Mouse (Mus musculus) heart, embryonic 14.5 days (tissue): Measurements from ENCODE around the gene Ccdc191. TPM values are rescaled to one million over a fixed set of nuclear protein-coding genes. Genes with fewer than 3 reads are reported as not detected.

Source experiments
- ATAC-seq: fragments of 200-750 bp; cut with Nextera tagmentation; 2 replicates; pipeline ENCODE4 v1.8.0; 2017; ENCODE audit warnings: low read depth, moderate TSS enrichment; ENCODE audit not compliant: insufficient number of reproducible peaks, insufficient read depth, low FRiP score
- H3K27ac ChIP-seq, 2 experiments: fragments of 200-500 bp in 1 of 2; fragments of 300-500 bp in 1 of 2; sonication (generic) in 1 of 2; replicated peaks in 1 of 2; 2 replicates each; pipeline ENCODE4 v1.5.1; 2012 to 2014; ENCODE audit warnings: low read depth in 2 of 2, low read length in 2 of 2, control low read depth in 1 of 2, mild to moderate bottlenecking in 1 of 2, mixed read lengths in 1 of 2; ENCODE audit not compliant: control insufficient read depth in 1 of 2, insufficient read depth in 1 of 2
- H3K27me3 ChIP-seq: fragments of 300-500 bp; sonication (generic); 2 replicates; pipeline ENCODE4 v1.6.1; 2014; ENCODE audit warnings: mild to moderate bottlenecking, low read length, control low read depth; ENCODE audit not compliant: control insufficient read depth, insufficient read depth
- H3K36me3 ChIP-seq: fragments of 300-500 bp; sonication (generic); 2 replicates; pipeline ENCODE4 v1.6.1; 2014; ENCODE audit warnings: mild to moderate bottlenecking, control low read depth, low read length, mixed read lengths; ENCODE audit not compliant: control insufficient read depth, insufficient read depth
- H3K4me1 ChIP-seq, 2 experiments: fragments of 200-500 bp in 1 of 2; fragments of 300-500 bp in 1 of 2; sonication (generic) in 1 of 2; 2 replicates each; pipeline ENCODE4 v1.6.1; 2012 to 2014; ENCODE audit warnings: low read length in 2 of 2, control low read depth in 1 of 2, mixed read lengths in 1 of 2; ENCODE audit not compliant: control insufficient read depth in 2 of 2, insufficient read depth in 2 of 2
- H3K4me2 ChIP-seq: fragments of 300-500 bp; sonication (generic); 2 replicates; pipeline ENCODE4 v1.6.1; 2014; ENCODE audit warnings: mild to moderate bottlenecking, low read length
- H3K4me3 ChIP-seq, 2 experiments: fragments of 200-500 bp in 1 of 2; fragments of 300-500 bp in 1 of 2; sonication (generic) in 1 of 2; 2 replicates each; pipeline ENCODE4 v1.5.1; 2012 to 2014; ENCODE audit warnings: low read length in 2 of 2, mild to moderate bottlenecking in 2 of 2, control low read depth in 1 of 2, low read depth in 1 of 2, moderate library complexity in 1 of 2; ENCODE audit not compliant: control insufficient read depth in 1 of 2, insufficient read depth in 1 of 2
- H3K9ac ChIP-seq: fragments of 300-500 bp; sonication (generic); 2 replicates; pipeline ENCODE4 v1.6.1; 2014; ENCODE audit warnings: mild to moderate bottlenecking, low read length
- H3K9me3 ChIP-seq: fragments of 300-500 bp; sonication (generic); 2 replicates; pipeline ENCODE4 v1.6.1; 2016; ENCODE audit warnings: low read length, control low read depth; ENCODE audit not compliant: control insufficient read depth
- WGBS: fragments of 180-500 bp; shearing (Covaris S2); extraction: QIAGEN DNeasy Blood & Tissue Kit; methylation state at CpG from one replicate; pipeline ENCODE4 v1.1.7; 2014; 5-methylcytosine and 5-hydroxymethylcytosine counted together
- polyA plus RNA-seq: library from polyadenylated mRNA; unstranded; fragments of >200 nt; fragmentation: Nextera tagmentation; extraction: Ambion mirVana; gene quantifications from 2 replicates; pipeline ENCODE4 v1.2.1, GENCODE M21; 2014

The Ccdc191 gene
- polyA plus RNA-seq, 1 experiment from 2014 or later = 6.9 TPM

GRCm38 (mm10) chr16:43908881-43909280 lies 19.3 kb downstream of the Ccdc191 start:
- Histone ChIP-seq H3K4me3 (no peak overlapping the region), H3K27me3 (no peaks in the 10 kb centered on the region), H3K9me3 (no peaks in the 10 kb centered on the region), H3K4me2 (no peak overlapping the region), H3K27ac (no peak overlapping the region), H3K4me1 (no peaks in the 10 kb centered on the region), H3K36me3 (peaks cover 20% of the 10 kb centered on the region; the same call in 1 of the 2 replicates), H3K9ac (no peak overlapping the region)
- 78% methylated on average over 2 of the region's 2 CpGs for WGBS
- ATAC-seq = no peak

- H3K27me3 ChIP-seq = no peaks in the 10 kb centered on the region
- H3K9ac ChIP-seq = no peak overlapping the region
- H3K4me2 ChIP-seq = no peak overlapping the region
- H3K4me3 ChIP-seq = no peak overlapping the region
- H3K27ac ChIP-seq = no peak overlapping the region
- H3K9me3 ChIP-seq = no peaks in the 10 kb centered on the region
- H3K36me3 ChIP-seq = no peaks in the 10 kb centered on the region
- 76% methylated on average over 3 of the region's 3 CpGs for WGBS
- ATAC-seq = no peak
- no peaks in the 10 kb centered on the region for H3K4me1 ChIP-seq
Measured at GRCm38 (mm10) chr16:43918867-43919266, 29.3 kb downstream of the Ccdc191 start.

GRCm38 (mm10) chr16:43922024-43922423 lies 32.4 kb downstream of the Ccdc191 start:
- no peak overlapping the region for H3K4me3 ChIP-seq
- no peaks in the 10 kb centered on the region for H3K9me3 ChIP-seq
- H3K9ac ChIP-seq = no peak overlapping the region
- H3K27ac ChIP-seq = no peak overlapping the region
- H3K27me3 ChIP-seq = no peaks in the 10 kb centered on the region
- 54% methylated on average over 2 of the region's 2 CpGs for WGBS
- H3K4me1 ChIP-seq = 0 out of 4 replicates have a peak, but pooled peaks cover 0 to 3% of the 10 kb centered on the region in 2 experiments
- H3K4me2 ChIP-seq = no peak overlapping the region
- H3K36me3 ChIP-seq = no peaks in the 10 kb centered on the region
- no peak for ATAC-seq

- ATAC-seq = no peak
- Histone ChIP-seq H3K4me1 (0 out of 4 replicates have a peak, but pooled peaks cover 0 to 3% of the 10 kb centered on the region in 2 experiments), H3K9me3 (no peaks in the 10 kb centered on the region), H3K9ac (no peak overlapping the region), H3K4me3 (no peak overlapping the region), H3K36me3 (no peaks in the 10 kb centered on the region), H3K4me2 (no peak overlapping the region), H3K27ac (no peak overlapping the region), H3K27me3 (no peaks in the 10 kb centered on the region)
- 30% methylated on average over 3 of the region's 3 CpGs for WGBS
Measured at GRCm38 (mm10) chr16:43922630-43923029, 33.0 kb downstream of the Ccdc191 start.

- ATAC-seq = no peak
- Histone ChIP-seq H3K4me3 (no peak overlapping the region), H3K4me1 (0 out of 4 replicates have a peak, but pooled peaks cover 0 to 3% of the 10 kb centered on the region in 2 experiments), H3K36me3 (no peaks in the 10 kb centered on the region), H3K9ac (no peak overlapping the region), H3K9me3 (no peaks in the 10 kb centered on the region), H3K4me2 (no peak overlapping the region), H3K27me3 (no peaks in the 10 kb centered on the region), H3K27ac (no peak overlapping the region)
- 29% methylated on average over 6 of the region's 6 CpGs for WGBS
Measured at GRCm38 (mm10) chr16:43925001-43925558, 35.5 kb downstream of the Ccdc191 start.

- 94% methylated on average over 1 of the region's 1 CpGs for WGBS
- Histone ChIP-seq H3K27me3 (no peaks in the 10 kb centered on the region), H3K4me3 (no peak overlapping the region), H3K36me3 (no peaks in the 10 kb centered on the region), H3K4me2 (no peak overlapping the region), H3K9ac (no peak overlapping the region), H3K9me3 (no peaks in the 10 kb centered on the region), H3K27ac (no peak overlapping the region), H3K4me1 (0 out of 4 replicates have a peak, but pooled peaks cover 0 to 3% of the 10 kb centered on the region in 2 experiments)
- ATAC-seq = no peak
Measured at GRCm38 (mm10) chr16:43925846-43926245, 36.2 kb downstream of the Ccdc191 start.

GRCm38 (mm10) chr16:43926341-43926859 lies 36.8 kb downstream of the Ccdc191 start, which contains the start of gene Qtrt2:
TSS of gene Qtrt2 (minus strand) at chr16:43926809.
- no peaks in the 10 kb centered on the region for H3K9me3 ChIP-seq
- 0 out of 4 replicates have a peak, but pooled peaks cover 0 to 3% of the 10 kb centered on the region in 2 experiments for H3K4me1 ChIP-seq
- no peaks in the 10 kb centered on the region for H3K27me3 ChIP-seq
- H3K36me3 ChIP-seq = no peaks in the 10 kb centered on the region
- H3K27ac ChIP-seq = no peak within 1 kb of the TSS
- ATAC-seq = no peak
- 64% methylated on average over 6 of the region's 6 CpGs for WGBS
- no peak within 1 kb of the TSS for H3K4me2 ChIP-seq
- H3K9ac ChIP-seq = no peak within 1 kb of the TSS
- H3K4me3 ChIP-seq = no peak within 1 kb of the TSS

GRCm38 (mm10) chr16:43930577-43930976 lies 41.0 kb downstream of the Ccdc191 start:
- H3K27ac ChIP-seq = no peak overlapping the region
- H3K4me3 ChIP-seq = no peak overlapping the region
- no peaks in the 10 kb centered on the region for H3K9me3 ChIP-seq
- H3K9ac ChIP-seq = no peak overlapping the region
- no peaks in the 10 kb centered on the region for H3K27me3 ChIP-seq
- H3K36me3 ChIP-seq = no peaks in the 10 kb centered on the region
- no peak overlapping the region for H3K4me2 ChIP-seq
- no peak for ATAC-seq
- no peaks in the 10 kb centered on the region; a peak in 1 of 4 replicates for H3K4me1 ChIP-seq
